Mouse (Mus musculus) ES-Bruce4 (cell line): ENCODE results near the gene Trappc12.

ENCODE experiments used
- CTCF ChIP-seq: IDR thresholded peaks from one replicate; pipeline ENCODE4 v1.8.1; 2011; ENCODE audit warnings: low read depth, low read length
- EP300 ChIP-seq: IDR thresholded peaks from 2 replicates; pipeline ENCODE4 v1.6.1; 2011; ENCODE audit warnings: low read depth, low read length; ENCODE audit not compliant: insufficient read depth
- POLR2A ChIP-seq: IDR thresholded peaks from one replicate; pipeline ENCODE4 v1.8.1; 2011; ENCODE audit warnings: low read length; ENCODE audit not compliant: insufficient read depth

DNA sequence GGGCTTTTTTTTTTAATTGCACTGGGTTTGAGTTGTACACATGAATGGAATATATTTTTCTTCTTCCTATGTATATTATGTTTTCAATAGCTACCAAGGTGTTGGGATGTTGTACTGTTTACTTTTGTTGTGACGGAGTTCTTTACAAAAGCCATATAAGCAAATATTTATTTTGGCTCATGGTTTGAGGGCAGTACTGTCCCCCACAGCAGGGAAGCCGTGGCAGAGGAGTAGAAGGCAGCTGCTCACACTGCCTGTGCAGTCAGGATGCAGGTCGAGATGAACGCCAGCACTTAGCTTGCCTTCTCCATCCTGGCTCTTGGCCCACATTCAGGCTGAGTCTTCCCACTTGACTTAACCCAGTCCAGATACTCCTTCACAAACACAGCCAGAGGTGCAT is 83.5 kb downstream of the Trappc12 start:
- no peak for TF ChIP-seq CTCF
- no peak for TF ChIP-seq POLR2A
- TF ChIP-seq EP300 = no peak
